Mouse (Mus musculus): ENCODE measurements around the gene Pisd. TPM values are rescaled to one million over a fixed set of nuclear protein-coding genes. Genes with fewer than 3 reads are reported as not detected.
"Not testable (repeated sequence)": the region's sequence is repeated elsewhere in the genome, so short reads cannot be mapped to it uniquely, and the experiment has no call there.

The Pisd gene
- polyA plus RNA-seq, 1 experiment = 39.9 TPM

- H3K4me3 ChIP-seq (ENCODE audit: insufficient read depth, low read length) = no peak overlapping the region
- no peaks in the 10 kb centered on the region for H3K4me1 ChIP-seq (ENCODE audit: control insufficient read depth, insufficient read depth, low read length)
- TF ChIP-seq CTCF (IDR thresholded peaks at IDR 0.05; ENCODE audit: borderline replicate concordance, insufficient read depth, low read length) = peak; percentile 63; the same call in 1 of the 2 replicates
- no peak for TF ChIP-seq POLR2A (IDR thresholded peaks at IDR 0.05; ENCODE audit: low read depth, low read length)
- H3K27ac ChIP-seq (ENCODE audit: insufficient read depth, low read length) = no peak overlapping the region
These were observed 37.6 kb downstream of the Pisd start for GRCm38 (mm10) chr5:32747650-32748375.

- H3K4me3 ChIP-seq (ENCODE audit: insufficient read depth, low read length) = peak overlapping the region; percentile 68
- H3K27ac ChIP-seq (ENCODE audit: insufficient read depth, low read length) = peak overlapping the region; percentile 88
- no peaks in the 10 kb centered on the region for H3K4me1 ChIP-seq (ENCODE audit: control insufficient read depth, insufficient read depth, low read length)
- TF ChIP-seq POLR2A (IDR thresholded peaks at IDR 0.05; ENCODE audit: low read depth, low read length) = peak; percentile 84
- no peak for TF ChIP-seq CTCF (IDR thresholded peaks at IDR 0.05; ENCODE audit: borderline replicate concordance, insufficient read depth, low read length)
These were observed 39.5 kb downstream of the Pisd start for GRCm38 (mm10) chr5:32745705-32746655.

GRCm38 (mm10) chr5:32742149-32742548 lies 43.3 kb downstream of the Pisd start:
- H3K4me1 ChIP-seq (ENCODE audit: control insufficient read depth, insufficient read depth, low read length) = no peaks in the 10 kb centered on the region
- no peak for TF ChIP-seq CTCF (IDR thresholded peaks at IDR 0.05; ENCODE audit: borderline replicate concordance, insufficient read depth, low read length)
- no peak for TF ChIP-seq POLR2A (IDR thresholded peaks at IDR 0.05; ENCODE audit: low read depth, low read length)
- H3K27ac ChIP-seq (ENCODE audit: insufficient read depth, low read length) = no peak overlapping the region
- no peak overlapping the region for H3K4me3 ChIP-seq (ENCODE audit: insufficient read depth, low read length)

GRCm38 (mm10) chr5:32741377-32741776 lies 44.1 kb downstream of the Pisd start:
- H3K27ac ChIP-seq (ENCODE audit: insufficient read depth, low read length); H3K4me1 ChIP-seq (ENCODE audit: control insufficient read depth, insufficient read depth, low read length); H3K4me3 ChIP-seq (ENCODE audit: insufficient read depth, low read length): not testable (repeated sequence)

- H3K4me3 ChIP-seq (ENCODE audit: insufficient read depth, low read length); H3K4me1 ChIP-seq (ENCODE audit: control insufficient read depth, insufficient read depth, low read length); H3K27ac ChIP-seq (ENCODE audit: insufficient read depth, low read length): not testable (repeated sequence)
These were observed 44.6 kb downstream of the Pisd start for GRCm38 (mm10) chr5:32740850-32741249.

- no peak for TF ChIP-seq POLR2A (IDR thresholded peaks at IDR 0.05; ENCODE audit: low read depth, low read length)
- TF ChIP-seq CTCF (IDR thresholded peaks at IDR 0.05; ENCODE audit: borderline replicate concordance, insufficient read depth, low read length) = no peak
- no peaks in the 10 kb centered on the region for H3K4me1 ChIP-seq (ENCODE audit: control insufficient read depth, insufficient read depth, low read length)
- no peak overlapping the region for H3K4me3 ChIP-seq (ENCODE audit: insufficient read depth, low read length)
- H3K27ac ChIP-seq (ENCODE audit: insufficient read depth, low read length) = no peak overlapping the region
These were observed 45.3 kb downstream of the Pisd start for GRCm38 (mm10) chr5:32740138-32740537.

- H3K4me1 ChIP-seq (ENCODE audit: control insufficient read depth, insufficient read depth, low read length); H3K27ac ChIP-seq (ENCODE audit: insufficient read depth, low read length); H3K4me3 ChIP-seq (ENCODE audit: insufficient read depth, low read length): not testable (repeated sequence)
These were observed 48.7 kb downstream of the Pisd start for GRCm38 (mm10) chr5:32736770-32737169.

GRCm38 (mm10) chr5:32735779-32736178 lies 49.7 kb downstream of the Pisd start:
- no peak for TF ChIP-seq POLR2A (IDR thresholded peaks at IDR 0.05; ENCODE audit: low read depth, low read length)
- TF ChIP-seq CTCF (IDR thresholded peaks at IDR 0.05; ENCODE audit: borderline replicate concordance, insufficient read depth, low read length) = no peak
- Histone ChIP-seq H3K4me1 (ENCODE audit: control insufficient read depth, insufficient read depth, low read length) (no peaks in the 10 kb centered on the region), H3K4me3 (ENCODE audit: insufficient read depth, low read length) (no peak overlapping the region), H3K27ac (ENCODE audit: insufficient read depth, low read length) (no peak overlapping the region)

- H3K27ac ChIP-seq (ENCODE audit: insufficient read depth, low read length); H3K4me3 ChIP-seq (ENCODE audit: insufficient read depth, low read length); H3K4me1 ChIP-seq (ENCODE audit: control insufficient read depth, insufficient read depth, low read length): not testable (repeated sequence)
These were observed 51.6 kb downstream of the Pisd start for GRCm38 (mm10) chr5:32733892-32734291.

- H3K27ac ChIP-seq (ENCODE audit: insufficient read depth, low read length) = no peak overlapping the region
- peaks cover 3% of the 10 kb centered on the region; the same call in 1 of the 2 replicates for H3K4me1 ChIP-seq (ENCODE audit: control insufficient read depth, insufficient read depth, low read length)
- TF ChIP-seq POLR2A (IDR thresholded peaks at IDR 0.05; ENCODE audit: low read depth, low read length) (no peak), CTCF (IDR thresholded peaks at IDR 0.05; ENCODE audit: borderline replicate concordance, insufficient read depth, low read length) (no peak)
- H3K4me3 ChIP-seq (ENCODE audit: insufficient read depth, low read length) = no peak overlapping the region
These were observed 56.6 kb downstream of the Pisd start for GRCm38 (mm10) chr5:32728851-32729250.
